Mouse (Mus musculus) heart, adult 9 months (tissue): ENCODE measurements around the gene Dpf3.

Experiments
- DNase-seq, 2 experiments: peaks; one replicate each; pipeline ENCODE4 v3.0.0; 2022; ENCODE audit warnings: low spot score in 2 of 2

Gene Dpf3

DNA sequence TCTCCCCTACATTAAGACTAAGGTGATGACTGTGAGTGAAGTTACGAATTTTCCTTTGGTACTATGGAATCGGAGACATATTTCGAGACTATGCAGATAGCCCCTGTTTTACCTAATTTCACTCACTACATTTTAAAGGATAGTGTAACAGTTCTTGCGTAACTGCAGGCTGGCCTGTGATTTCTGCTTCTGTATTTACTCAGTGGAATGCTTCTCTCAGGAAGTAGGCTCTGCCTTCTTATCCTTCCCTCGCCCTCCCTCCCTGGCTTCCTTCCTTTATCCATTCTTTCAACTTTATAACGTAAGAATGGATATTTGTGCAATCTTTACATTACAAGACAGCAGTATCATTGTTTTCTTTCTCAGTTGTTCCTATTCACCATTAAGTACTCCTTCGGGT lies 266.6 kb downstream of the Dpf3 start:
- no peak for DNase-seq

DNA sequence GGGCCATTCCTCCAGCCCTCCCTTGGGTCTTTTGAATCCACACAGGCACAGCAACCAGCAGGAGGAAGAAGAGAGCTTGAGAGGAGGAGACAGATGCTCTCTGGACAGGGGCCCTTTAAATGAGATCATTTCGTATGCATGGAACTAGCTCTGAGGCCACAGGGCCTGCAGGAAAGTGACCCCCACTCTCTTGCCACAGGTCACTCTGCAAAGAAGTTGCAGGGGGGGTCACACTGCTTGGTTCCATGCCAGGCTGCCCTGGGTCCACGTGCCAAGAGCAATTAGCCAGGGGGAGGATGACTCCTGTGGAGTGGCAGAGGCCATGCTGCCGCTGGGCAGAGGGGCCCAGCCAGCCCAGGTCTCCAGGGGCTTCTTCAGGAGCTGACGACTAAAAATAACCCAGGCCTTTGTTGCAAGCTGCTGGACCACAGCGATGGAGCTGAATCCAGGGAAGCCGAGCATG lies 273.6 kb downstream of the Dpf3 start:
- DNase-seq = no peak

GRCm38 (mm10) chr12:83211976-83212375 lies 275.5 kb downstream of the Dpf3 start:
- no peak for DNase-seq

GRCm38 (mm10) chr12:83211146-83211822 lies 276.2 kb downstream of the Dpf3 start:
- no peak for DNase-seq

GRCm38 (mm10) chr12:83210735-83211134 lies 276.8 kb downstream of the Dpf3 start:
- DNase-seq = no peak

- no peak for DNase-seq
Measured at GRCm38 (mm10) chr12:83210294-83210693, 277.2 kb downstream of the Dpf3 start.

DNA sequence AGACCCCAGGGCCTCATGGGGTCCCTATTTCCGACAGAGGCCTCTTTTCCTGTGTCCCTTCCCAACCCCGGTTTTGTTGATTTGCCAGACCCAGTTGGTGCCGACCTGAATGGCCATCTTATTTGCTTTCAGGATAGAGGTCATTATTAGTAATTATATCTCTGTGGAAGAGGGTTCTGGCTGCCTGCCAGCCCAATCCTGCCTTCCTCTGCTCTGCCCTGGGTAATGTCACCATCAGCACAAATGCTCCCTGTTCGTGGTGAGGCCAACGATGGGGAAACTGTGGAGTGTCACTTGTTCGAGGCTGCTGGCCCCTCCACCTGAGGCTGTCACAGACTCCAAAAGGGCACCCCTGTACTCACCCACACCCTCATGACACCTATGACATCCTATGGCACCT lies 278.1 kb downstream of the Dpf3 start:
- peak in 1 of 2 experiments; percentile 24 for DNase-seq

GRCm38 (mm10) chr12:83208841-83209240 lies 278.7 kb downstream of the Dpf3 start:
- no peak for DNase-seq

DNA sequence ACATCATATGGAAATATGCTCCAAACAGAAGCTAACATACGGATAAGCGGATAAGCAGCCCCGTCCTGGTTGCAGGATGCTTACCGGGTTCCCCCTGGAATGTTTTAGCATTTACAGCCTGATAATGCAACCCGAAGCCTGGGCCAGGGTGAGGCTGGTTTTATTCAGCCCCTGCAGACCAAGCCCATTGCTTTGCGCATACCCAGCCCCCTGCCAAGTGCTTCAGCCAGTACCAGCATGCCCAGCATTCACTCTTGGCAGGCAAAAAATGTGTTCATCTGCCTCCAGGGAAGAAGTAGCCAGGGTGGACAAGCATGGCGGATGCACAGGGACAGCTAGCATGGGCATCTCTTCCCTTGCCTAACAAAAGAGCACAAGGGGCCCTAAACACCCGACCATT lies 279.5 kb downstream of the Dpf3 start:
- DNase-seq = no peak

DNA sequence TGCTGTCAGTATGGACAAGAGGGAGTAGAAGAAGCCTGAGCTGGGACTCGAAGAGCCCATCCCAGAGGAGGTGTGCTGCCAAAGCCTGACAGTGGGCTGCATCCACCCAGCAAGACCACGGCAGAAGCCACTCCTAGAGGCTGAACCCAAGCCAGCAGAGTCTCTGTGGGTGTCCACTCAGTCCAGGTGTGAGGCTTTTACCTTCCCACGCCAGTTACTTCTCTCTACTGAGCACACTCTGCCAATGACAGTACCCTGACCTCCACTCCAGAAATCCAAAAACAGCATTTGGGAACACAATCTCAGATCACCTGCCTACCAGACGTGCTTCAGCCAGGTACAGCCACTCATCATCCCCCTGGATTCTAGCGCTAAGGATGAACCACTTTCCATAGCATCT lies 280.0 kb downstream of the Dpf3 start:
- DNase-seq = no peak

- DNase-seq = no peak
Measured at GRCm38 (mm10) chr12:83206866-83207265, 280.6 kb downstream of the Dpf3 start.

DNA sequence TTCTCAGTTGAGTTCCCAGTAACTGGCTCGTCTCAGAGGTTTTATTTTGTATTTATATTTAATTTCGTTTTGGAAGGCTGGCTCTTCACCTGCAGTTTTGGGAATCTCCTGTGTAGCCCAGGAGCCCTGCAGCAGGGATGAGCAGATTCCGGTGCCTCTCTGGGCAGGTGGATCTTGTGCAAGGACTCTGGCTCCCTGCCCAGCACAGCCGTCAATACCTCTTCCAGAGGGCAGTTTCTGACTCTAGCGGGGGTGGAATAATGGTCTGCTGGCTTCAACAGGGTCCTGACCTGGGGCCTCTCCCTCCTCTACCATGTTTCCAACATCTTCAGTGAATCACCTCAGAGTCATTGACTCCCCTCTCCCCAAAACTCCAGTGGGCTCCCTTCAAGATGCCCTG lies 283.2 kb downstream of the Dpf3 start:
- no peak for DNase-seq

- DNase-seq = no peak
Measured at GRCm38 (mm10) chr12:83201674-83202073, 285.8 kb downstream of the Dpf3 start.

DNA sequence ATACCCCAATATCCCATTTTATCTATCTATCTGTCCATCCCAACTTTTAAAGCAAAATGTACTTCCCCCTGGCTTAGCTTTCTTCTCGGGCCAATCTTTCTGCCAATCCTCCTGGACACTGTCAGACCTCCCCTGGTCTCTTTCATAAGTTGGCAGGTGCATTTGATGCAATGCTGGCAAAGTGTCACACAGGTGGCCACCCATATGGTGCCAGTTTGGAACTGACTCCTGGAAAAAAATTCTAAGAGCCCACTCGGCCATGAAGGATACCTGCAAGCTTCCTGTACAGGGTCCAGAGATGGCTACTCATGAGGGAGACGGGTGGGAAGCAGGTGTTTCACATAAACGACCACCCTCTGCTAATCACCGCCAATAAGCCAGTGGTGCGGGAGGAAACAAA lies 307.0 kb downstream of the Dpf3 start:
- DNase-seq = no peak

DNA sequence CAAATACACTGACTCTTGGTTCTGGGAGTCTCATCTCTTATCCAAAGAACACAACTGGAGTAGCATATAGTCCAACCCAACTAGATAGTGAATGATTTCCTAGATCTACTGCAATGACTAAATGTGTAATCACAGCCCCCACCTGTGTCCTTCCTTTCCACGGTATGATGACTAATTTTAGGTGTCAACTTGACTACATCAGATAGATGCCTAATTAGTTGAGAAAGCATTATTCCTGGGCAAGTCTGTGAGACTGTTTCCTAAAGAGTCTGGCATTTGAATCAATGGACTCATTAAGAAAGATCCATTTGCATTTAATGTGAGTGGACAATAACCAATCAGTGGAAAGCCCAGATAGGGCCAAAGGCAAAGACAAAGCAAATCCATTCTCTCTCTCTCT lies 307.7 kb downstream of the Dpf3 start:
- no peak for DNase-seq

DNA sequence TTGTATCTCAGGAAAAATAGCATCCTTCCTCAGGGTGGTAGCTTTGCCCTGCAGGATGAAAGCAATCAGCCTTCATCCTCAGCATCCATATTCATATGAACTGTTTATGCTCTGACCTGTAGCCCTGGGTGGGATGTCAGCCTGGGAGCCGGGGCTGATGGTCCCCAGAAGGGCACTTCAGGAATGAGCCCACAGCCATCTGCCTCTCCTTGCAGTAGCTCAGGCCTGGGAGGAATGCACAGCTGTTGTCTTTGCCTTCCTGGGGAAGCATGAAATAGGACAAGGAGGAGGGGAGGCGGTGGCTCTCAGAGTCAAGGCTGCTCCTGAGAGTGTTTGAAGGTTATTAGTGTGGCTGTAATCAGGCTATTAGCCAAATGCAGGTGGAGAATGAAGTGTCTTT lies 308.7 kb downstream of the Dpf3 start:
- DNase-seq = no peak

DNA sequence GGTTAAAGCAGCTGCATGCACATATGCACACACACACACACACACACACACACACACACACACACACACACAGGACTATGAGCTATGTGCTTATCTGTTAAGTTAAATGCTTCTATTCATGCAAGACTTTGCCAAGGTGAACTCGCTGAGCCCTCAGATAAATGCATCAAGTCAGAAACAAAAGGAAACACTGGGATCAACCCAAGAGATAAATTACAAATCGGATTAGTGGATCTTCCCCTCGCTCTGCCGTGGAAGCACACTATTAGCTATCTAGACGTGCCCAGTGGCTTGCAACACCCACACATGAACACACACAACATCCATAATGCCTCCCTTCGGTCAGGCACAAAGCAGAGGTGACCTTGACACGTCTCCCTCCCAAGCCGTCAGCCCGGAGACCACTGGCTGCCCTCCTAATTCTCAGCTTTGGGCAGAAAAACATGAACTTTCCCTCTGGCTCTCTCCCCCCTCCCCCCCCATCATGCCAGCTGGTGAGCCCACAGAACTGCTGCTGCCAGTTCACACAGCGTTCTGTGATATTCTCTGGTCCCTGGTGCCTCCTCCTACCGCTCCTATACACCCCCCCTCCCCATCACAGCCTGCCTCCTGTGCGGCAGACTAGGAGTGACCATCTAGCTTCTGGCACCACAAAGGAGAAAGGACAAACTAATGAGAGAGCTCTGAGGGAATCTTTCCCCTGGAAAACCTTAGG lies 317.9 kb downstream of the Dpf3 start:
- DNase-seq = no peak

- no peak for DNase-seq
Measured at GRCm38 (mm10) chr12:83168310-83168709, 319.2 kb downstream of the Dpf3 start.

DNA sequence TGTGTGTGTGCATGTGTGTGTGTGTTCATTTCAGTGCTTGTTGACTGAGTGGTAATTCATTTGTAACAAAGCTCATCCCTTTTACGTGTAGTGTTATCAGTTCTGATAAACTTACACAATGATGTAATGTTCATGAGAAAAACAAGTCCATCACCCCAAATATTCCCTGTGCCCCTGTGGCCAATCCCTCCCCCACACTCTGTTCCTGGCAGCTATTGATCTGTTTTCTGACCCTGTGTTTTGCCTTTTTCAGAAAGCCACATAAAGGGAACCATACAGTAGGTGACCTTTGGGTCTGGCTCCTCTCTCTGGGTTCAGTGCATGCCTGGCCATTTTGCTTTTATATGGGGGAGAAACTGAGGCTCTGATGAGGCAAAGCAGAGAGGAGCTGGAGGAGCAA lies 322.5 kb downstream of the Dpf3 start:
- no peak for DNase-seq
